Mouse (Mus musculus): ENCODE data around the gene Rnf126. TPM values are rescaled to one million over a fixed set of nuclear protein-coding genes. Genes with fewer than 3 reads are reported as not detected.

The Rnf126 gene
- total RNA-seq, 2 experiments from 2014 or later = 28.2 to 32.1 TPM

Other genes starting within 250 kb of the Rnf126 start
Only the 30 nearest of the 34 such genes appear.
- 24.4 and 24.8 TPM in 2 replicates for gene Mier2, start 211.8 kb downstream of the Rnf126 start, total RNA-seq (2014; fragmentation: Nextera tagmentation)
- 10.8 and 16.8 TPM in 2 replicates for gene Mier2, start 211.8 kb downstream of the Rnf126 start, total RNA-seq (2017)
- not detected in 2 replicates for gene Theg, start 179.6 kb downstream of the Rnf126 start, total RNA-seq (2014; fragmentation: Nextera tagmentation)
- gene Theg, start 179.6 kb downstream of the Rnf126 start, total RNA-seq (2017) = not detected in 2 replicates
- gene C2cd4c, start 152.9 kb downstream of the Rnf126 start, total RNA-seq (2014; fragmentation: Nextera tagmentation) = not detected in 2 replicates
- not detected in 2 replicates for gene C2cd4c, start 152.9 kb downstream of the Rnf126 start, total RNA-seq (2017)
- gene Shc2, start 129.0 kb downstream of the Rnf126 start, total RNA-seq (2014; fragmentation: Nextera tagmentation) = not detected in 2 replicates
- gene Shc2, start 129.0 kb downstream of the Rnf126 start, total RNA-seq (2017) = not detected in 2 replicates
- gene Odf3l2, start 121.2 kb downstream of the Rnf126 start, total RNA-seq (2014; fragmentation: Nextera tagmentation) = not detected in 2 replicates
- not detected in 2 replicates for gene Odf3l2, start 121.2 kb downstream of the Rnf126 start, total RNA-seq (2017)
- gene Madcam1, start 102.4 kb downstream of the Rnf126 start, total RNA-seq (2014; fragmentation: Nextera tagmentation) = not detected in 2 replicates
- not detected in 2 replicates for gene Madcam1, start 102.4 kb downstream of the Rnf126 start, total RNA-seq (2017)
- gene Tpgs1, start 97.6 kb downstream of the Rnf126 start, total RNA-seq (2014; fragmentation: Nextera tagmentation) = 7.4 and 9.7 TPM in 2 replicates
- gene Tpgs1, start 97.6 kb downstream of the Rnf126 start, total RNA-seq (2017) = 8.1 and 14.6 TPM in 2 replicates
- 110 and 115 TPM in 2 replicates for gene Cdc34, start 84.8 kb downstream of the Rnf126 start, total RNA-seq (2014; fragmentation: Nextera tagmentation)
- 98.7 and 142 TPM in 2 replicates for gene Cdc34, start 84.8 kb downstream of the Rnf126 start, total RNA-seq (2017)
- gene Gzmm, start 77.9 kb downstream of the Rnf126 start, total RNA-seq (2014; fragmentation: Nextera tagmentation) = 2.2 TPM in 1 of 2 replicates, not detected in the other
- 0.34 TPM in 1 of 2 replicates, not detected in the other for gene Gzmm, start 77.9 kb downstream of the Rnf126 start, total RNA-seq (2017)
- 253 and 319 TPM in 2 replicates for gene Bsg, start 62.5 kb downstream of the Rnf126 start, total RNA-seq (2014; fragmentation: Nextera tagmentation)
- gene Bsg, start 62.5 kb downstream of the Rnf126 start, total RNA-seq (2017) = 278 and 345 TPM in 2 replicates
- 0.28 TPM in 1 of 2 replicates, not detected in the other for gene Hcn2, start 50.3 kb downstream of the Rnf126 start, total RNA-seq (2014; fragmentation: Nextera tagmentation)
- 0.39 TPM in 1 of 2 replicates, not detected in the other for gene Hcn2, start 50.3 kb downstream of the Rnf126 start, total RNA-seq (2017)
- 28.6 and 56.2 TPM in 2 replicates for gene Polrmt, start 20.4 kb downstream of the Rnf126 start, total RNA-seq (2014; fragmentation: Nextera tagmentation)
- 12.7 and 14.0 TPM in 2 replicates for gene Polrmt, start 20.4 kb downstream of the Rnf126 start, total RNA-seq (2017)
- gene Fgf22, start 11.9 kb downstream of the Rnf126 start, total RNA-seq (2014; fragmentation: Nextera tagmentation) = not detected in 2 replicates
- gene Fgf22, start 11.9 kb downstream of the Rnf126 start, total RNA-seq (2017) = not detected in 2 replicates
- 4.6 TPM in 1 of 2 replicates, not detected in the other for gene Fstl3, start 10.3 kb upstream of the Rnf126 start, total RNA-seq (2014; fragmentation: Nextera tagmentation)
- 0.62 and 1.4 TPM in 2 replicates for gene Fstl3, start 10.3 kb upstream of the Rnf126 start, total RNA-seq (2017)
- 172 and 215 TPM in 2 replicates for gene Prss57, start 24.0 kb upstream of the Rnf126 start, total RNA-seq (2014; fragmentation: Nextera tagmentation)
- 77.4 and 86.7 TPM in 2 replicates for gene Prss57, start 24.0 kb upstream of the Rnf126 start, total RNA-seq (2017)
- gene Palm, start 26.6 kb upstream of the Rnf126 start, total RNA-seq (2014; fragmentation: Nextera tagmentation) = 80.1 and 110 TPM in 2 replicates
- 35.6 and 48.6 TPM in 2 replicates for gene Palm, start 26.6 kb upstream of the Rnf126 start, total RNA-seq (2017)
- gene Misp, start 54.0 kb upstream of the Rnf126 start, total RNA-seq (2014; fragmentation: Nextera tagmentation) = 0.34 TPM in 1 of 2 replicates, not detected in the other
- gene Misp, start 54.0 kb upstream of the Rnf126 start, total RNA-seq (2017) = 0.82 TPM in 1 of 2 replicates, not detected in the other
- 497 and 526 TPM in 2 replicates for gene Ptbp1, start 87.5 kb upstream of the Rnf126 start, total RNA-seq (2014; fragmentation: Nextera tagmentation)
- 211 and 216 TPM in 2 replicates for gene Ptbp1, start 87.5 kb upstream of the Rnf126 start, total RNA-seq (2017)
- 2,258 and 3,780 TPM in 2 replicates for gene Prtn3, start 107.5 kb upstream of the Rnf126 start, total RNA-seq (2014; fragmentation: Nextera tagmentation)
- gene Prtn3, start 107.5 kb upstream of the Rnf126 start, total RNA-seq (2017) = 1,097 and 1,536 TPM in 2 replicates
- 72.1 and 111 TPM in 2 replicates for gene Plppr3, start 107.7 kb upstream of the Rnf126 start, total RNA-seq (2014; fragmentation: Nextera tagmentation)
- gene Plppr3, start 107.7 kb upstream of the Rnf126 start, total RNA-seq (2017) = 91.6 and 112 TPM in 2 replicates
- gene Elane, start 119.3 kb upstream of the Rnf126 start, total RNA-seq (2014; fragmentation: Nextera tagmentation) = 5,751 and 6,009 TPM in 2 replicates
- gene Elane, start 119.3 kb upstream of the Rnf126 start, total RNA-seq (2017) = 2,814 and 3,772 TPM in 2 replicates
- 1.6 and 4.5 TPM in 2 replicates for gene Cfd, start 123.9 kb upstream of the Rnf126 start, total RNA-seq (2014; fragmentation: Nextera tagmentation)
- gene Cfd, start 123.9 kb upstream of the Rnf126 start, total RNA-seq (2017) = not detected in 2 replicates
- gene Med16, start 142.0 kb upstream of the Rnf126 start, total RNA-seq (2014; fragmentation: Nextera tagmentation) = 14.1 and 20.3 TPM in 2 replicates
- 17.0 and 18.7 TPM in 2 replicates for gene Med16, start 142.0 kb upstream of the Rnf126 start, total RNA-seq (2017)
- not detected in 2 replicates for gene Gm26602, start 143.9 kb upstream of the Rnf126 start, total RNA-seq (2014; fragmentation: Nextera tagmentation)
- 0.98 TPM in 1 of 2 replicates, not detected in the other for gene Gm26602, start 143.9 kb upstream of the Rnf126 start, total RNA-seq (2017)
- gene Kiss1r, start 150.0 kb upstream of the Rnf126 start, total RNA-seq (2014; fragmentation: Nextera tagmentation) = not detected in 2 replicates
- 0.26 TPM in 1 of 2 replicates, not detected in the other for gene Kiss1r, start 150.0 kb upstream of the Rnf126 start, total RNA-seq (2017)
- 62.9 and 64.6 TPM in 2 replicates for gene R3hdm4, start 154.3 kb upstream of the Rnf126 start, total RNA-seq (2014; fragmentation: Nextera tagmentation)
- gene R3hdm4, start 154.3 kb upstream of the Rnf126 start, total RNA-seq (2017) = 39.1 and 40.4 TPM in 2 replicates
- gene Arid3a, start 160.1 kb upstream of the Rnf126 start, total RNA-seq (2014; fragmentation: Nextera tagmentation) = 21.2 and 22.5 TPM in 2 replicates
- gene Arid3a, start 160.1 kb upstream of the Rnf126 start, total RNA-seq (2017) = 32.4 and 36.7 TPM in 2 replicates
- gene Wdr18, start 193.2 kb upstream of the Rnf126 start, total RNA-seq (2014; fragmentation: Nextera tagmentation) = 48.4 and 49.8 TPM in 2 replicates
- 24.6 and 28.2 TPM in 2 replicates for gene Wdr18, start 193.2 kb upstream of the Rnf126 start, total RNA-seq (2017)
- not detected in 2 replicates for gene Grin3b, start 203.8 kb upstream of the Rnf126 start, total RNA-seq (2014; fragmentation: Nextera tagmentation)
- not detected in 2 replicates for gene Grin3b, start 203.8 kb upstream of the Rnf126 start, total RNA-seq (2017)
- 38.2 and 63.0 TPM in 2 replicates for gene Tmem259, start 217.4 kb upstream of the Rnf126 start, total RNA-seq (2014; fragmentation: Nextera tagmentation)
- 43.2 and 54.7 TPM in 2 replicates for gene Tmem259, start 217.4 kb upstream of the Rnf126 start, total RNA-seq (2017)